Mouse (Mus musculus) liver, postnatal 0 days (tissue): ENCODE data around the gene Olfr550.

Source experiments
- CTCF ChIP-seq: sonication (generic); IDR thresholded peaks from 2 replicates; pipeline ENCODE4 v1.5.1; 2016; ENCODE audit warnings: antibody characterized with exemption, low read depth
- EP300 ChIP-seq: IDR thresholded peaks from 2 replicates; pipeline ENCODE4 v1.6.1; 2016; ENCODE audit warnings: antibody characterized with exemption, low read depth, mild to moderate bottlenecking

DNA sequence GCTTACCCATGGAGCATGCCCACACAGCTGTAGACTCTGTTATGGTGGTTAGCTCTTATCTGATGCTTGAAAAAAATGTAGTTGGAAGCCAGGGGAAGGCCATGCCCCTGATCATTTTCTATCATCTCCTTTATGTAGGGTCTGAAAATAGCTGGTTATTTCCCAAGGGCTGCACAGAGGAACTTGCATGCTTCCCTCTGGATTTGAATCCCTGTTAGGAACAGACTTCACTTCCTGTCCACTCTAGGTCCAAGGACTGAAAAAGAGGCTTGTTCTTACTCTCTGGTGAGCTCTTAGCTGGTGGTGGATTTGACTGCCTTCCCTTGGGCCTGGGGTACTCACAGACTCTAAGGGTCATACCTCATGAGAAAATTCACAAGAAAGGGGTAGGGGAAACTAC, 46.9 kb downstream of the Olfr550 start, which contains the start of gene Olfr553:
- no peak for TF ChIP-seq CTCF
- TF ChIP-seq EP300: no peak
